Mouse (Mus musculus) c-Kit-negative CD71-positive TER-119-positive erythroid progenitor cells, embryonic 14.5 days (primary cell): ENCODE data around the gene Tulp4.
"Not testable (repeated sequence)": the region's sequence is repeated elsewhere in the genome, so short reads cannot be mapped to it uniquely, and the experiment has no call there.

Experiments used
- DNase-seq: peaks from one replicate; pipeline ENCODE4 v3.0.0-alpha.2; 2013; ENCODE audit warnings: low read depth, low spot score

The Tulp4 gene

GRCm38 (mm10) chr17:6279205-6279604 is 173.0 kb downstream of the Tulp4 start:
- DNase-seq: not testable (repeated sequence)

- DNase-seq: not testable (repeated sequence)
Observed at GRCm38 (mm10) chr17:6279772-6280171, 173.5 kb downstream of the Tulp4 start.

- not testable (repeated sequence) for DNase-seq
Observed at GRCm38 (mm10) chr17:6280513-6280912, 174.3 kb downstream of the Tulp4 start.

- not testable (repeated sequence) for DNase-seq
Observed at GRCm38 (mm10) chr17:6283137-6283536, 176.9 kb downstream of the Tulp4 start.

- DNase-seq: not testable (repeated sequence)
Observed at GRCm38 (mm10) chr17:6286169-6286568, 179.9 kb downstream of the Tulp4 start.

GRCm38 (mm10) chr17:6289045-6289444 is 182.8 kb downstream of the Tulp4 start:
- DNase-seq: not testable (repeated sequence)

GRCm38 (mm10) chr17:6293882-6294281 is 187.6 kb downstream of the Tulp4 start:
- not testable (repeated sequence) for DNase-seq

- DNase-seq: not testable (repeated sequence)
Observed at GRCm38 (mm10) chr17:6297060-6297795, 191.0 kb downstream of the Tulp4 start.

- DNase-seq: not testable (repeated sequence)
Observed at GRCm38 (mm10) chr17:6300190-6300863, 194.1 kb downstream of the Tulp4 start.
